Mouse (Mus musculus) ES-E14 (cell line): ENCODE data around the gene Cdkn3. TPM values are rescaled to one million over a fixed set of nuclear protein-coding genes. Genes with fewer than 3 reads are reported as not detected.
"Not testable (repeated sequence)": the region's sequence is repeated elsewhere in the genome, so short reads cannot be mapped to it uniquely, and the experiment has no call there.

Experiments
- DNase-seq: peaks from one replicate; pipeline ENCODE4 v3.0.0-alpha.2; 2013; ENCODE audit warnings: low read depth, low spot score
- H3K27ac ChIP-seq: 2 replicates; pipeline ENCODE4 v1.5.1; 2012; ENCODE audit warnings: low read depth, mild to moderate bottlenecking, low read length, moderate library complexity, mixed read lengths; ENCODE audit not compliant: poor library complexity, insufficient read depth, severe bottlenecking
- H3K36me3 ChIP-seq: 2 replicates; pipeline ENCODE4 v1.6.1; 2012; ENCODE audit warnings: mild to moderate bottlenecking, low read length, moderate library complexity, mixed read lengths; ENCODE audit not compliant: control insufficient read depth, poor library complexity, insufficient read depth, severe bottlenecking
- H3K4me1 ChIP-seq, 2 experiments: fragments of 150-350 bp in 1 of 2; sonication (generic) in 1 of 2; 2 replicates each; pipeline ENCODE4 v1.6.1; 2012; ENCODE audit warnings: low read length in 2 of 2, mild to moderate bottlenecking in 1 of 2, mixed read lengths in 1 of 2; ENCODE audit not compliant: control insufficient read depth in 2 of 2, insufficient read depth in 2 of 2, poor library complexity in 1 of 2
- H3K4me3 ChIP-seq, 2 experiments: fragments of 150-350 bp in 1 of 2; sonication (generic) in 1 of 2; 2 replicates each; pipeline ENCODE4 v1.5.1; 2012; ENCODE audit warnings: low read length in 2 of 2, low read depth in 1 of 2, mild to moderate bottlenecking in 1 of 2, mixed read lengths in 1 of 2; ENCODE audit not compliant: insufficient read depth in 1 of 2, poor library complexity in 1 of 2, severe bottlenecking in 1 of 2
- H3K9ac ChIP-seq: 2 replicates; pipeline ENCODE4 v1.6.1; 2012; ENCODE audit warnings: low read depth, mild to moderate bottlenecking, low read length, mixed read lengths; ENCODE audit not compliant: poor library complexity, insufficient read depth, severe bottlenecking
- H3K9me3 ChIP-seq: fragments of 150-350 bp; sonication (generic); 2 replicates; pipeline ENCODE4 v1.6.1; 2012; ENCODE audit warnings: low read depth, mild to moderate bottlenecking, low read length; ENCODE audit not compliant: control insufficient read depth, insufficient read depth
- CHD2 ChIP-seq: IDR thresholded peaks from 2 replicates; pipeline ENCODE4 v1.6.1; 2014; ENCODE audit warnings: mild to moderate bottlenecking, low read depth, low read length, inconsistent platforms
- HCFC1 ChIP-seq: IDR thresholded peaks from 2 replicates; pipeline ENCODE4 v1.6.1; 2012; ENCODE audit warnings: low read length, inconsistent platforms, borderline replicate concordance; ENCODE audit not compliant: insufficient read depth
- MAFK ChIP-seq: IDR thresholded peaks from 2 replicates; pipeline ENCODE4 v1.6.1; 2014; ENCODE audit warnings: mild to moderate bottlenecking, low read depth, low read length, inconsistent platforms; ENCODE audit not compliant: insufficient read depth
- ZC3H11A ChIP-seq: IDR thresholded peaks from 2 replicates; pipeline ENCODE4 v1.6.1; 2012; ENCODE audit warnings: low read depth, mild to moderate bottlenecking, inconsistent platforms, low read length, borderline replicate concordance
- ZNF384 ChIP-seq: IDR thresholded peaks from 2 replicates; pipeline ENCODE4 v1.6.1; 2012; ENCODE audit warnings: low read depth, low read length, inconsistent platforms
- in situ Hi-C, 2 experiments: fragments of 600-800 bp; cut with MboI; formaldehyde crosslinking; loops; one replicate each; pipeline ENCODE4 v1.15.1; 2025; ENCODE audit warnings: low sequenced_read_pairs in 2 of 2, inconsistent platforms in 1 of 2; ENCODE audit not compliant: unreplicated experiment in 2 of 2
- total RNA-seq: library from RNA; depleted of rRNA; stranded (reverse); fragments of 300-350 nt; gene quantifications from 2 replicates; pipeline ENCODE4 v1.2.3, GENCODE M21; 2012

Cdkn3 gene
- total RNA-seq, 1 experiment = 7.2 TPM

DNA sequence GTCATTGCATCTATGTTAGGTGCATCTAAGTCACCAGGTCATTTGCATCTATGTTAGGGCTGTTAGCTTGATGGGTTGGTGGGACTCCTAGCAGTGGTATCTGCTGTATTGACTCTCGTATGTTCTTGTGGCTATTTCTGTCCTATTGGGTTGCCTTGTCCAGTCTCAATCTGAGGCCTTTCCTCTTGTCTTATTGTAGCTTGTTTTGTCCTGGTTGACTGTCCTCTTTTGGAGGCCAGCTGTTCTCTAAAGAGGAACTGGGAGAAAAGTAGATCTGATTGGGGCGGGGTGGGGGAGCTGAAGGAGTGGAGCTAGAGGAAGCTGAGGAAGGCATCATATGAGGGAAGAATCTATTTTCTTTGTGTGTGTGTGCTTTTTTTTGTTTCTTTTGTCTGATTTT lies 17.7 kb upstream of the Cdkn3 start:
- Histone ChIP-seq H3K27ac (no peak overlapping the region), H3K9me3 (no peaks in the 10 kb centered on the region), H3K4me3 (no peak overlapping the region), H3K9ac (no peak overlapping the region), H3K36me3 (no peaks in the 10 kb centered on the region), H3K4me1 (no peaks in the 10 kb centered on the region)
- TF ChIP-seq CHD2 = no peak
- TF ChIP-seq HCFC1 = no peak
- no peak for TF ChIP-seq MAFK
- no peak for TF ChIP-seq ZC3H11A
- TF ChIP-seq ZNF384 = no peak
- in situ Hi-C loops = no loop called here
- DNase-seq = no peak

DNA sequence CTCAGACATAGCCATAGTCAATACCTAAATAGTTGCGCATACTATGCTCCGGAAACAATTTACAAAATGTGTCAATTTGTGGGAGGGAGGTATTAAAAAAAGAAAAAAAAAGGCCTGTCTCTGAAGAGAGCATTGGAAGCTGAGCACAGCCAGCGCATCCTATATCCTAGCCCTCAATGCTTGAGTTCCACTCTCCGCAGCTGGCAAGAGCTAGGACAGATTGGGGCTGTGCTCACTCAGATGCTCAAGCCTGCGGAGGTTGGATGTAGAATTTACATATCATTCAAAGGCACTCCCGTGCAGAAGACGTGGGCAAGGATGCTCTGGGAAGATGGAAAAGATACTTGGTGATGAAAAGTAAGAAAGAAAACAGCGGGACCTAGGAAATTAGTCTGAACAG lies 14.9 kb upstream of the Cdkn3 start:
- no peak for TF ChIP-seq ZNF384
- TF ChIP-seq HCFC1 = no peak
- TF ChIP-seq ZC3H11A = no peak
- no peak for TF ChIP-seq CHD2
- TF ChIP-seq MAFK = no peak
- Histone ChIP-seq H3K9ac (no peak overlapping the region), H3K4me3 (no peak overlapping the region), H3K36me3 (no peaks in the 10 kb centered on the region), H3K9me3 (no peaks in the 10 kb centered on the region), H3K4me1 (no peaks in the 10 kb centered on the region), H3K27ac (no peak overlapping the region)
- no peak for DNase-seq
- in situ Hi-C loops = no loop called here

DNA sequence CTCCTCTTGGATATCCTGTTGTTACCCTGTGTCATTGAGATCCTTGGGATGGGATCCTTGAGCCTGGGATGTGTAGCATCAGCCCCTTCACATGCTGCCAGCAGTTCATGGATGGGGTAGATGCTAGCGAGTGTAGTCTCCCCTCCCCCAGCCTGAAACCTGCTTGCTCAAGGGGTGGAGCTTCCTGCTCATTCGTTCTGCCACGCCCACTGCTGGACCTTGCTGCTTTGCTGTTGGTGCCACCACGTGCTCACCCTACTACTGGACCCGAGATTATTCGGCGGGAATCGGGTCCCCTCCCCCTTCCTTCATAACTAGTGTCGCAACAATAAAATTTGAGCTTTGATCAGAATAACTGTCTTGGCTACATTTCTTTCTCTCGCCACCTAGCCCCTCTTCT lies 6.0 kb upstream of the Cdkn3 start:
- in situ Hi-C loops, H3K27ac ChIP-seq, H3K9me3 ChIP-seq, DNase-seq, H3K36me3 ChIP-seq, H3K4me3 ChIP-seq, H3K9ac ChIP-seq: not testable (repeated sequence)
- peaks cover under 1 to 11% of the 10 kb centered on the region in 2 experiments; a peak in 1 of 4 replicates for H3K4me1 ChIP-seq

DNA sequence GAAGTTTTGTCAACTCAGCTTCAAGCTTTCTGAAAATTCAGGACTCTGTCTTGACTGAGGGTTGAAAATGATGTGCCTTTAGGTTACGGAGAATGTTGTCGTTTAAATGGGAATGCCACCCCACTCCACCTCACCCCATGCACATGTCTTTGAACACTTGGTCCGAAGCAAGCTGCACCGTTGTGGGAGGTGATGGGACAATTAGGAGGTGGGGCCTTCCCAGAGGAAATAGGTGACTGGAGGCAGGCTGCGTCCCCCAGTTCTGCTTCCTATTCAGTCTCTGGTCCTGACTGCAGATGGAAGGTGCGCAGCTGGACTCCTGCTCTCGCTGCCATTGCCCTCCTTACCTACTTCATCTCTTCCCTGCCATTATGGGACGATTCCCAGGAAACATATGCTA lies 4.5 kb upstream of the Cdkn3 start:
- in situ Hi-C loops = no loop called here
- TF ChIP-seq CHD2 = no peak
- TF ChIP-seq ZC3H11A = no peak
- TF ChIP-seq MAFK = no peak
- no peak for TF ChIP-seq ZNF384
- TF ChIP-seq HCFC1 = no peak

DNA sequence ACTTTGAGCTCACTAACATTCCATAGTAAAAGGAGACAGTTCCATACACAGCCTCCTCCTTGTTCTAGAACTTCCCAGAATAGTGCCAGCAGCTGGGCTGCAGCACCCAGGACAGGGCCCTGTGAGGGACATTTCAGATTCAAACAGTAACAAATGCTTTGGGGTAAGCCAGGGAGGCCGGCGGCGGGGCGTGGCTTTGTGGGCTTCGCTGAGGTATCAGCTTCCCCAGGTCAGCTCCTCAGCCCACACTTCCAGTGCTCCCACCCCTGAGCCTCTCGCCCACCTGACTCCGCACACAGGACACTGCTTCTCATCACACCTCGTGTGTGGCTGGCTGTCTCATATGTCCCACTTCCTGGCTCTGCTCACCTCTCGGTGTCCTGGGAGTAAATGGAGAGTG lies 2.6 kb upstream of the Cdkn3 start:
- in situ Hi-C loops = no loop called here
- TF ChIP-seq HCFC1 (no peak), ZC3H11A (no peak), ZNF384 (no peak), MAFK (no peak), CHD2 (no peak)
- no peak overlapping the region; the same call in 1 of the 2 replicates for H3K27ac ChIP-seq
- peak overlapping the region; percentile 69 for H3K9ac ChIP-seq
- no peaks in the 10 kb centered on the region for H3K9me3 ChIP-seq
- peaks cover 5 to 11% of the 10 kb centered on the region in 2 experiments; a peak in 3 of 4 replicates for H3K4me1 ChIP-seq
- H3K4me3 ChIP-seq = peak overlapping the region; percentile 66 to 68
- H3K36me3 ChIP-seq = no peaks in the 10 kb centered on the region
- DNase-seq = no peak

More for the DNA sequence above, 4.5 kb upstream of the Cdkn3 start:
- Histone ChIP-seq H3K9me3 (no peaks in the 10 kb centered on the region), H3K27ac (no peak overlapping the region), H3K9ac (no peak overlapping the region), H3K4me3 (no peak overlapping the region), H3K36me3 (no peaks in the 10 kb centered on the region), H3K4me1 (peaks cover 5 to 11% of the 10 kb centered on the region in 2 experiments; a peak in 3 of 4 replicates)
- DNase-seq = no peak
